Mouse (Mus musculus): ENCODE measurements at regions not wholly inside any gene's neighbourhood (a gene's known extent, or its start where the extent isn't known, plus 50 kb on each side); places are given as distances from the start of the nearest gene placed in this dataset.

DNA sequence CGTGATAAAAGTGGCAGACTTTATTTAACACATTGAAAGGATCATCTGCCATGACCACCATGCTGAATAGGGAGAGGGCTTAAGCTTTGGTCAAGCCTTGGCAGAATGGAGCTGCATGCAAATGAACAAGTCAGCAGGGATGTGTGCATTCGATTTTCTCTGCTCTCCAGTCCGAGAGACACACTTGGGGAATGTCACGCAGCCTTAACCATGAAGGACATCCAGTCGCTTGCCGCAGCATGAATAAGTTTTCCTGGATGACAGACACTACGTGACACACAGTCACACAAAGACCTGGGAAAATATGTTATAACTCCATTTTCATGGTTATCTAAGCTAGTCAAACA is 233.8 kb downstream of the Diras2 start:
- no peak for TF ChIP-seq POLR2A (IDR thresholded peaks at IDR 0.05; ENCODE audit: low read depth, low read length)
- TF ChIP-seq CTCF (conservative IDR thresholded peaks at IDR 0.05; ENCODE audit: insufficient read depth, insufficient read length, low read depth, low read length): no peak
